Mouse (Mus musculus) brown adipose tissue, adult 24 weeks (tissue): ENCODE measurements around the gene Trabd2b. TPM values are rescaled to one million over a fixed set of nuclear protein-coding genes. Genes with fewer than 3 reads are reported as not detected.

Experiments
- H3K27ac ChIP-seq: fragments of 200-500 bp; replicated peaks from 2 replicates; pipeline ENCODE4 v1.5.1; 2012; ENCODE audit warnings: low read depth, mild to moderate bottlenecking, low read length
- H3K4me1 ChIP-seq: fragments of 200-500 bp; 2 replicates; pipeline ENCODE4 v1.6.1; 2012; ENCODE audit warnings: low read length, mixed read lengths; ENCODE audit not compliant: control insufficient read depth, insufficient read depth, insufficient read length
- H3K4me3 ChIP-seq: fragments of 200-500 bp; 2 replicates; pipeline ENCODE4 v1.5.1; 2012; ENCODE audit warnings: low read depth, mild to moderate bottlenecking, low read length, moderate library complexity; ENCODE audit not compliant: insufficient read depth
- polyA plus RNA-seq: library from polyadenylated mRNA; stranded (reverse); fragments of >200 nt; gene quantifications from 2 replicates; pipeline ENCODE4 v1.2.4, GENCODE M21; 2012; ENCODE audit not compliant: missing spikeins, insufficient read depth, insufficient read length

Trabd2b gene
- polyA plus RNA-seq, 1 experiment: 5.2 TPM

GRCm38 (mm10) chr4:114651007-114651406, 244.5 kb downstream of the Trabd2b start:
- Histone ChIP-seq H3K4me1 (no peaks in the 10 kb centered on the region), H3K27ac (no peak overlapping the region)

DNA sequence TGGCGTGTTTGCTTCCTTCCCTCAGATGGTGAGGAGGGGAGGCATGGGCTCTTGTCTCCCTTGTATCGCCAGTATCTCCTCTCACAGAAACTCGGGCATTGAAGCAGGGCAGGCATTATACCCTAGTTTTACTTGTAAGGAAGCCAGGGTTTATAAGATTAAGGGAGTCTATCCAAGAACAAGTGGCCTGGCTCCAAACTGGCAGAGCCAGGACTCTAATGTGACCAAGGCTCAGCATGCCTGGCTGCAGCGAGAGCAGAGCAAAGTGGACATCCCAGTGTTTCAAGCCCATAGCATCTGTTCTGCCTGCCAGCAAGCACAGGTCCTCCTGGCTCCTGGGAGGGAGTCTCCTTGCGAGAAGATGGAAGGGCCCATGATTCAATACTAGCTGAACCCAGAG, 245.1 kb downstream of the Trabd2b start:
- Histone ChIP-seq H3K4me3 (no peak overlapping the region), H3K27ac (no peak overlapping the region), H3K4me1 (no peaks in the 10 kb centered on the region)

More at GRCm38 (mm10) chr4:114651007-114651406, 244.5 kb downstream of the Trabd2b start:
- no peak overlapping the region for H3K4me3 ChIP-seq

DNA sequence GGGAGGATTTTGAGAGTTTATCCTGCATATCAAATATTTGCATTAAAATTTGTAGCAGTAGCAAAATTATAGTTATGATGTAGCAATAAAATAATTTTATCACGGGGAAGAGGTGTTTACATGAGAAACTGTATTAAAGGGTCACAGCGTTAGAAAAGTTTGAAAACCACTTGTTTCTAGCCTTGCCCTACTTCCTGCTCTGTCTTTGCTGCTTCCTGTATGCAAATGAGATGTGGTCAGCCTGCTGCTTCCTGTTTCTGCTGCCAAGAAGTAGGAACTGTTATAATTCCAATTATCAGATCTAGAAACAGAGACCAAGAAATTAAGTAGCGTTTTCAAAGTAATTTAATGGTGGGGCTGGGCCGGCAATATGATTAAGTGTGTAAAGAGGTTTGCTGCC, 245.9 kb downstream of the Trabd2b start:
- no peaks in the 10 kb centered on the region for H3K4me1 ChIP-seq
- 0 out of 2 replicates have a peak overlapping the region, but pooled peaks have one; percentile 47 for H3K27ac ChIP-seq
- no peak overlapping the region for H3K4me3 ChIP-seq

DNA sequence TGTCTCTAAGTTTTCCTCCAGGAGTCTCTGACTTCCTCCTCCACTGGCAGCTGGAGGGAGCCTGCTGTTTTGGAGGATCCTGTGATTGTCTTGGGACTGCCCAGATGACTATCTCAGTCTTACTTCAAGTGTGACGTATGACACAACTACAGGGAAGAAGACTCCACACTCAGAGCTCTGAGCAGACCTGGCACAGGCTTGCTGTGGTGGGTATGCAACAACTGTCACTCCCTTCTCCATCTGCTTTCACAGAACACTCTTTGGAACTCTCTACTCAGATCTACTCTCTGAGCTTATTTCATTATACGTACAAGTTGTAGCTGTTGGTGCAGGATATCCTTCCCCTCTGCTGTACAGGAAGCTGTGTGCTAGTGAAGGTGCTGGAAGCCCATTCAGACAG, 251.4 kb downstream of the Trabd2b start:
- H3K4me3 ChIP-seq: no peak overlapping the region
- H3K4me1 ChIP-seq: no peaks in the 10 kb centered on the region
- H3K27ac ChIP-seq: no peak overlapping the region

- no peaks in the 10 kb centered on the region for H3K4me1 ChIP-seq
- no peak overlapping the region for H3K27ac ChIP-seq
- H3K4me3 ChIP-seq: no peak overlapping the region
Measured at GRCm38 (mm10) chr4:114659876-114660275, 253.4 kb downstream of the Trabd2b start.

DNA sequence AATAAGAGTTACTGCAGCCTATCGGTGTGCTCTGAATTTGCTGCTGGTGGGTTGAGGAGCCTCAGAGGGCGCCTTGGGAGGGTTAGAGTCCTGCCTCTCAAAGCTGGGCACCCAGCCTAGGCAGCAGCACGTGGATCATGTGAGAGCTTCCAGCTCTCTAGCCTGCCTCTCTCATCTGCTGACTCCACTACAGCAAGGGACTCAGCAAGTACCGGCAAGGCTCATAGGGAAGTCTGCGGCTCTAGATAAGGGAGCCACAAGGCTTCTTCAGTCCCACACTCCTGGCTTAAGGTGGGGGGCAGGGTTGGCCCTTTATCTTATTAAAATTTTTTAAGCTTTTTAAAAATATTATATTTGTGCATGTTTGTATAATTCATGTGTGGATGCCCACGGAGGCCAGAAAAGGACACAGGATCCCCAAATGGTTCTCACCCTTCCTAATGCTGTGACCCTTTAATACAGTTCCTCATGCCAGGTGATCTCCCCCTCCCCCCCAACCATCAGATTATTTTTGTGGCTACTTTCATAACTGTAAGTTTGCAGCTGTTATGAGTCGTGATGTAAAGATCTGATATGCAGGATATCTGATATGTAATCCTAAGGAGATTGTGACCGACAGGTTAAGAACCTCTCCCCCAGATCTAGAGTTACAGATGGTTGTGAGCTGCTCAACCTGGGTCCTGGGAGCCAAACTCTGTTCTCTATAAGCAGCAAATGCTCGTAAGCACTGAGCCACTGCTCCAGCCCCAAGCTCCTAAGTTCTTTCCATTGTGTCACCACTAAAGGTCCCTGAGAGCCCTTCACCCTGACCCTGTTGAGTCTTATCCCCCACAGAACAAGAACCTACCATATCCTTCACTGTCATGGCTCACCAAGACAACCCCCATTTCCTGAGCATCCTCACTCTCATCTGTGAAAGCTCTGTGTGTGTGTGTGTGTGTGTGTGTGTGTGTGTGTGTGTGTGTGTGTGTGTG, 257.8 kb downstream of the Trabd2b start:
- Histone ChIP-seq H3K27ac (no peak overlapping the region), H3K4me3 (no peak overlapping the region), H3K4me1 (no peaks in the 10 kb centered on the region)

Other genes with a start within 250 kb of the Trabd2b start
- not detected in 2 replicates for gene Skint11, start 243.3 kb upstream of the Trabd2b start, polyA plus RNA-seq